Mouse (Mus musculus): ENCODE measurements around the gene Gm4952. TPM values are rescaled to one million over a fixed set of nuclear protein-coding genes. Genes with fewer than 3 reads are reported as not detected.

Gene Gm4952
- polyA plus RNA-seq, 1 experiment: not detected

DNA sequence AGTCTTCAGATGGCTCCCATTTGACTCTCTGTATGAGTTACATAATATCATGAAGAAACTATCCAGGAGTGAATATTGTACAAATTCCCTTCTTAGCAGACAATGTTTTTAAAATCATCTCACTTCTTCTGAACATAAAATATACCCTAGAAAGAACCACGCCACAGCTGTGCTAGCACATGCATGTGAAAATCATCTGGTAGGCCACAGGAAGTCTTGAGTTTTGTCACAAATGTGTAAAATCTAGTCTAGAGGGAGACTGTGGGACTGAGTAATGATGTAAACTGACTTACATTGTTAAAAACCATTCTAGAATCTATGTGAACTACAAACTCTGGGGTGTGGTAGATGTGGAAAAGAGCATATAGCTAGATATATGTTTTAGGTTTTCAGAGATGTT is 28.1 kb upstream of the Gm4952 start:
- no peak for TF ChIP-seq POLR2A (IDR thresholded peaks at IDR 0.05; ENCODE audit: low read depth, low read length)
- no peak for TF ChIP-seq CTCF (IDR thresholded peaks at IDR 0.05; ENCODE audit: extremely low read depth, insufficient read length, insufficient replicate concordance, low read depth, low read length)
- Histone ChIP-seq H3K4me1 (ENCODE audit: control insufficient read depth, insufficient read depth, insufficient read length, low read length) (peaks cover 8% of the 10 kb centered on the region), H3K27ac (ENCODE audit: insufficient read depth, low read depth, low read length) (no peak overlapping the region), H3K27me3 (ENCODE audit: control insufficient read depth, insufficient read depth, low read length) (no peaks in the 10 kb centered on the region), H3K4me3 (ENCODE audit: low read depth, low read length) (no peak overlapping the region), H3K36me3 (ENCODE audit: control insufficient read depth, insufficient read depth, low read length) (no peaks in the 10 kb centered on the region)
- WGBS: 94% methylated on average over 1 of the region's 1 CpGs

DNA sequence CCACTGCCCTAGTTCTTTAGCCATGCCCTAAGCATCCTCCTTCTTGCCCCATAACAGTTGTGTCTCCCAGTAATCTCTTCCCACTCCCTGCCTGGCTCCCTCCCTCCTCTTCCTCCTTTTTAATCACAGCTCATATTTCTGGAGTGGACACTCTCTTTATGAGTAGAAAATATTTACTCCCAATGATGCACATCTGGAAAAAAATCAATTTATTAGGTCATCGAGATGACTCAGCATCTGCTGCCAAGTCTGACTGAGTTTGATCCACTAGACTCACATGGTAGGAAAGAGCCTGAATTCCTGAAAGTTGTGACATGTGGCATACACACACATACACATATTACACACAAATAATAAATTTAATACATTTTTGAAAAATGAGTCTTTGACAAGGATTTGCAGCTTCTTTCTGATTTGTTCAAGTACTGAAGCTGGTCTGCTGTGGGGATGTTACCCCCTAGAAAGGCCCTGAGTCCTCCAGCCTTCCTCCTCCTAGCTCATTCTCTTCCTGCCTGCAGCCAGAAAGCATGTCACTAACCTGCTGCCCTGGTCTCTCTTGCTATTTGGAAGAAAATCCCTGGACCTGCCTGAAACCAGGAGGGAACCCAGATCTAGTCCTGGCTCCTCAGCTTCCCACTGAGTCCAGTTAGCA is 27.0 kb upstream of the Gm4952 start:
- no peak for TF ChIP-seq POLR2A (IDR thresholded peaks at IDR 0.05; ENCODE audit: low read depth, low read length)
- no peak for TF ChIP-seq CTCF (IDR thresholded peaks at IDR 0.05; ENCODE audit: extremely low read depth, insufficient read length, insufficient replicate concordance, low read depth, low read length)
- 50% methylated on average over 1 of the region's 1 CpGs for WGBS
- H3K4me3 ChIP-seq (ENCODE audit: low read depth, low read length): no peak overlapping the region
- no peaks in the 10 kb centered on the region for H3K27me3 ChIP-seq (ENCODE audit: control insufficient read depth, insufficient read depth, low read length)
- H3K36me3 ChIP-seq (ENCODE audit: control insufficient read depth, insufficient read depth, low read length): no peaks in the 10 kb centered on the region
- peak overlapping the region; percentile 27; the same call in 1 of the 2 replicates for H3K27ac ChIP-seq (ENCODE audit: insufficient read depth, low read depth, low read length)
- H3K4me1 ChIP-seq (ENCODE audit: control insufficient read depth, insufficient read depth, insufficient read length, low read length): peaks cover 8% of the 10 kb centered on the region

DNA sequence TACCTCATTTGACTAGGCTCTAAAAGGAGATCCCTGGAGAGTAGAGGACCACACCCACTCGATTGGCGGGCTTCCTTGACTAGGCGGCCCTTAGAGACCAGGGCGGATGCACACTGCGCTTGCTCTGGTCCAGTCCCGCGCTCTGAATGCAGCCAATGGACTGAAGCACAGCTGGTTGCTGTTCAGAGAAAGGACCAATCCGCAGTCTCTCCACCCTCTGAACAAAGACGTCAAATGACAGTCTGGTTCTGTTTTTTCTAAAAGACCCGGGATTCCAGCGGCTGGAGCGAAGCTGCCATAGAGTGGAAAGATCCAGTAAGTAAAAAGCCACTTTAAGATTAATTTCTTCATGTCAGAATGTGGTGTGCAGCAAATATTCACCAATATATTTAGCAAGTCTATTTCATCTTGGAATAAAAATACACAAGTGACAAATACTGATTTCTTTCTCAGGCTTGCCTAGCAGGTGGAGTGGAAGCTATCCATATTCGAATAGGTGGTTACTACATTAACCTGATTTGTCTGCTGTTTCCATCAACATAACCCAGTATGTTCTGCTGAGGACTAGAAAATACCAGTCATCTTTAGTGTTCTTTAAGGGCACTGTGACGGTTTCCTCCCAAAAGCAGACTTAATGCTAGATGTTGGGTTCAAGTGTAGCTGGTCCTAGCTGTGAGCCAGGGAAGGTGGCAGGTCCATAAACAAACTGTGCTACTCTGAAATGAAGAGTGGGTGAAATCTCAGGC is 26.3 kb upstream of the Gm4952 start:
- H3K27ac ChIP-seq (ENCODE audit: insufficient read depth, low read depth, low read length): peak overlapping the region; percentile 50
- H3K27me3 ChIP-seq (ENCODE audit: control insufficient read depth, insufficient read depth, low read length): no peaks in the 10 kb centered on the region
- H3K36me3 ChIP-seq (ENCODE audit: control insufficient read depth, insufficient read depth, low read length): 0 out of 2 replicates have a peak, but pooled peaks cover 4% of the 10 kb centered on the region
- WGBS: 8% methylated on average over 14 of the region's 14 CpGs
- H3K4me1 ChIP-seq (ENCODE audit: control insufficient read depth, insufficient read depth, insufficient read length, low read length): peaks cover 8% of the 10 kb centered on the region
- no peak for TF ChIP-seq POLR2A (IDR thresholded peaks at IDR 0.05; ENCODE audit: low read depth, low read length)
- no peak for TF ChIP-seq CTCF (IDR thresholded peaks at IDR 0.05; ENCODE audit: extremely low read depth, insufficient read length, insufficient replicate concordance, low read depth, low read length)
- peak overlapping the region; percentile 49 for H3K4me3 ChIP-seq (ENCODE audit: low read depth, low read length)

DNA sequence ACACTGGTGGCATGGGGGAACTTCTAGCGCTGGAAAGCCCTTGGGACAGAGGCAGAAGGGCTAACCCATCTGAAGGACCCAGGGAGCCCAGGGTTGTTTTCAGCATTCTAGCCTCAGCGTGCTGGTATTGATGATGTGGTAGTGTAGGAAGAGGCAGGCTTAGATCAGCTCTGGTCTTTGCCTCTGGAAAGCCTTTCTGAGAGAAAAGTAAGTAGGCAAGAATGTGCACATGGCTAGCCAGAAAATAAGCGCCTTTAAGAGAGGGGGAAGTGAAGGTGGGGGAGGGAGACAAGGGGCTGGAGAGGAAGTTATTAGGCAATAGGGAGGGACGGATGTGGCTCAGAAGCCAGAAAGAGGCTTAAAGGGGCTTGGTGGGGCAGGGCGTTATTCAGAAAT is 25.8 kb upstream of the Gm4952 start:
- TF ChIP-seq CTCF (IDR thresholded peaks at IDR 0.05; ENCODE audit: extremely low read depth, insufficient read length, insufficient replicate concordance, low read depth, low read length) (no peak), POLR2A (IDR thresholded peaks at IDR 0.05; ENCODE audit: low read depth, low read length) (no peak)
- 23% methylated on average over 5 of the region's 5 CpGs for WGBS
- peak overlapping the region; percentile 49 for H3K4me3 ChIP-seq (ENCODE audit: low read depth, low read length)
- no peaks in the 10 kb centered on the region for H3K27me3 ChIP-seq (ENCODE audit: control insufficient read depth, insufficient read depth, low read length)
- H3K27ac ChIP-seq (ENCODE audit: insufficient read depth, low read depth, low read length): peak overlapping the region; percentile 71
- H3K4me1 ChIP-seq (ENCODE audit: control insufficient read depth, insufficient read depth, insufficient read length, low read length): peaks cover 8% of the 10 kb centered on the region
- H3K36me3 ChIP-seq (ENCODE audit: control insufficient read depth, insufficient read depth, low read length): 0 out of 2 replicates have a peak, but pooled peaks cover 4% of the 10 kb centered on the region

DNA sequence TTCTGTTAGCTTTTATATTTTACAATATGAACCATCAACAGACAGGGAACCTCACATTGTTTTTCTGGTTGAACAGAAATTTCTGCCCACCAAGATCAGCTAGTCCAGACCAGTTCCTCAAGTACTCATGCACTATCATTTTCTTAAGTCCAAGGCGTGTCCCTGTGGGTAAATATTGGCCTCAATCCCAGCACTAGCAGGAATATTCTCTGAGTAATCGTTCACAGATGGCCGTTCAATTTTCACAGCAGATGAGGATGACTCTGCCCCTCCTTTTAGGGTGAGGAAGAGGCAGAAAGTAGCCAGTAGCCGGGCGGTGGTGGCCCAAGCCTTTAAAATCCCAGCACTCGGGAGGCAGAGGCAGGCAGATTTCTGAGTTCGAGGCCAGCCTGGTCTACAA is 24.7 kb upstream of the Gm4952 start:
- Histone ChIP-seq H3K4me3 (ENCODE audit: low read depth, low read length) (no peak overlapping the region), H3K27ac (ENCODE audit: insufficient read depth, low read depth, low read length) (no peak overlapping the region), H3K36me3 (ENCODE audit: control insufficient read depth, insufficient read depth, low read length) (0 out of 2 replicates have a peak, but pooled peaks cover 4% of the 10 kb centered on the region), H3K4me1 (ENCODE audit: control insufficient read depth, insufficient read depth, insufficient read length, low read length) (peaks cover 8% of the 10 kb centered on the region), H3K27me3 (ENCODE audit: control insufficient read depth, insufficient read depth, low read length) (no peaks in the 10 kb centered on the region)
- TF ChIP-seq POLR2A (IDR thresholded peaks at IDR 0.05; ENCODE audit: low read depth, low read length) (no peak), CTCF (IDR thresholded peaks at IDR 0.05; ENCODE audit: extremely low read depth, insufficient read length, insufficient replicate concordance, low read depth, low read length) (no peak)
- 29% methylated on average over 7 of the region's 7 CpGs for WGBS

DNA sequence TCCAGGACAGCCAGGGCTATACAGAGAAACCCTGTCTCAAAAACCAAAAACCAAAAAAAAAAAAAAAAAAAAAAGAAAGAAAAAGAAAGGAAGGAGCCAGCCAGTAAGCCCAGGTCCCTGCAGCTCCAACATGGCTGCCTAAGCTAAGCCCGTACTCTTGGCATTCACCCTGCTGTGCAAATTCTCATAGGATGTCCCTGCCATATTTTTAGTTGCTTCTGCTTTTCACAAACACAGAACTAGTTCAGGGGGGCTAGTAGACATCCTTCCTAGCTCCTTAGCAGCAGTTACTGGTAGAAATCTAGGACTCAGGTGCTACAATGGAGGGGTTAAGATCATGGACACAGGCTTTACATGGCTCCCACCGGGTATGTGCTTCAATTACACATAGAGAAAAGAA is 24.3 kb upstream of the Gm4952 start:
- H3K36me3 ChIP-seq (ENCODE audit: control insufficient read depth, insufficient read depth, low read length): 0 out of 2 replicates have a peak, but pooled peaks cover 4% of the 10 kb centered on the region
- H3K27ac ChIP-seq (ENCODE audit: insufficient read depth, low read depth, low read length): no peak overlapping the region; the same call in 1 of the 2 replicates
- no peaks in the 10 kb centered on the region for H3K27me3 ChIP-seq (ENCODE audit: control insufficient read depth, insufficient read depth, low read length)
- no peak for TF ChIP-seq POLR2A (IDR thresholded peaks at IDR 0.05; ENCODE audit: low read depth, low read length)
- no peak for TF ChIP-seq CTCF (IDR thresholded peaks at IDR 0.05; ENCODE audit: extremely low read depth, insufficient read length, insufficient replicate concordance, low read depth, low read length)
- 87% methylated on average over 2 of the region's 2 CpGs for WGBS
- H3K4me1 ChIP-seq (ENCODE audit: control insufficient read depth, insufficient read depth, insufficient read length, low read length): peaks cover 8% of the 10 kb centered on the region
- no peak overlapping the region for H3K4me3 ChIP-seq (ENCODE audit: low read depth, low read length)

DNA sequence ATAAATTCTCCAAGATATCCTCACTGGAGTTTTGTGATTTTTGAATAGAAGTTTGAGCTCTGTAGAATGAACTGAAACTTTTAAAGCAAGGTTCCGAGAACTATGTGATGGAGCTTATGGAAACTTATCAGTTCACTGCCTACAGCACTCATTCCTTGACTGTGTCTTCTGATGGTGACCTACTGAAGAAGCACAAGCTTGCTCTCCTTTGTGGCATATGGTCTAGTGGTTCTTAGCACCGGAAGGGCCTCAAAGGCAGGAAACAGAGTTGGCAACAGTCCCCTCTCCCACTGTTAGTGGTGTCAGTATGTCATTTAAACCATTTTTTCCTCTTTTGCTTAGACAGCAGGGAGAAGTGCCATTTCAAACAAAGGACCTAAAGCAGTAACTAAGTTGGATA is 23.1 kb upstream of the Gm4952 start:
- Histone ChIP-seq H3K4me1 (ENCODE audit: control insufficient read depth, insufficient read depth, insufficient read length, low read length) (peaks cover 8% of the 10 kb centered on the region), H3K36me3 (ENCODE audit: control insufficient read depth, insufficient read depth, low read length) (0 out of 2 replicates have a peak, but pooled peaks cover 4% of the 10 kb centered on the region), H3K27ac (ENCODE audit: insufficient read depth, low read depth, low read length) (no peak overlapping the region), H3K4me3 (ENCODE audit: low read depth, low read length) (no peak overlapping the region), H3K27me3 (ENCODE audit: control insufficient read depth, insufficient read depth, low read length) (no peaks in the 10 kb centered on the region)
- 75% methylated on average over 2 of the region's 2 CpGs for WGBS
- TF ChIP-seq CTCF (IDR thresholded peaks at IDR 0.05; ENCODE audit: extremely low read depth, insufficient read length, insufficient replicate concordance, low read depth, low read length): no peak
- TF ChIP-seq POLR2A (IDR thresholded peaks at IDR 0.05; ENCODE audit: low read depth, low read length): no peak
